Mouse (Mus musculus): Measurements from ENCODE around the gene Olfr1370. TPM values are rescaled to one million over a fixed set of nuclear protein-coding genes. Genes with fewer than 3 reads are reported as not detected.
A peak's percentile ranks its signal among the peaks of the same experiment; 100 is the strongest.

Gene Olfr1370
- polyA plus RNA-seq, 1 experiment: not detected

GRCm38 (mm10) chr13:21040589-21041199 lies 34.1 kb downstream of the Olfr1370 start:
- 97% methylated on average over 2 of the region's 2 CpGs for WGBS
- no peak for TF ChIP-seq POLR2A (IDR thresholded peaks at IDR 0.05; ENCODE audit: low read depth, low read length)
- no peak for TF ChIP-seq CTCF (conservative IDR thresholded peaks at IDR 0.05; ENCODE audit: insufficient read depth, insufficient read length, low read depth, low read length)
- no peaks in the 10 kb centered on the region for H3K27me3 ChIP-seq (replicated peaks; ENCODE audit: control insufficient read depth, insufficient read depth, low read length)
- H3K4me3 ChIP-seq (ENCODE audit: insufficient read depth, low read depth, low read length): no peak overlapping the region
- DNase-seq: no peak
- H3K27ac ChIP-seq (ENCODE audit: insufficient read depth, low read depth, low read length): no peak overlapping the region
- H3K4me1 ChIP-seq (ENCODE audit: control insufficient read depth, insufficient read depth, low read length): no peaks in the 10 kb centered on the region
- no peaks in the 10 kb centered on the region for H3K36me3 ChIP-seq (ENCODE audit: control insufficient read depth, insufficient read depth, low read length)

GRCm38 (mm10) chr13:21035981-21036380 lies 38.8 kb downstream of the Olfr1370 start:
- H3K36me3 ChIP-seq (ENCODE audit: control insufficient read depth, insufficient read depth, low read length): no peaks in the 10 kb centered on the region
- no peak overlapping the region for H3K4me3 ChIP-seq (ENCODE audit: insufficient read depth, low read depth, low read length)
- TF ChIP-seq POLR2A (IDR thresholded peaks at IDR 0.05; ENCODE audit: low read depth, low read length) (no peak), CTCF (conservative IDR thresholded peaks at IDR 0.05; ENCODE audit: insufficient read depth, insufficient read length, low read depth, low read length) (no peak)
- no peaks in the 10 kb centered on the region for H3K4me1 ChIP-seq (ENCODE audit: control insufficient read depth, insufficient read depth, low read length)
- no peaks in the 10 kb centered on the region for H3K27me3 ChIP-seq (replicated peaks; ENCODE audit: control insufficient read depth, insufficient read depth, low read length)
- H3K27ac ChIP-seq (ENCODE audit: insufficient read depth, low read depth, low read length): no peak overlapping the region
- no peak for DNase-seq

GRCm38 (mm10) chr13:21035011-21035410 lies 39.7 kb downstream of the Olfr1370 start:
- no peak overlapping the region for H3K4me3 ChIP-seq (ENCODE audit: insufficient read depth, low read depth, low read length)
- no peaks in the 10 kb centered on the region for H3K36me3 ChIP-seq (ENCODE audit: control insufficient read depth, insufficient read depth, low read length)
- DNase-seq: no peak
- H3K4me1 ChIP-seq (ENCODE audit: control insufficient read depth, insufficient read depth, low read length): no peaks in the 10 kb centered on the region
- WGBS: 76% methylated on average over 3 of the region's 3 CpGs
- no peaks in the 10 kb centered on the region for H3K27me3 ChIP-seq (replicated peaks; ENCODE audit: control insufficient read depth, insufficient read depth, low read length)
- no peak overlapping the region for H3K27ac ChIP-seq (ENCODE audit: insufficient read depth, low read depth, low read length)
- no peak for TF ChIP-seq CTCF (conservative IDR thresholded peaks at IDR 0.05; ENCODE audit: insufficient read depth, insufficient read length, low read depth, low read length)
- TF ChIP-seq POLR2A (IDR thresholded peaks at IDR 0.05; ENCODE audit: low read depth, low read length): no peak

- Histone ChIP-seq H3K4me3 (ENCODE audit: insufficient read depth, low read depth, low read length) (no peak overlapping the region), H3K27ac (ENCODE audit: insufficient read depth, low read depth, low read length) (no peak overlapping the region), H3K27me3 (replicated peaks; ENCODE audit: control insufficient read depth, insufficient read depth, low read length) (no peaks in the 10 kb centered on the region), H3K4me1 (ENCODE audit: control insufficient read depth, insufficient read depth, low read length) (no peaks in the 10 kb centered on the region), H3K36me3 (ENCODE audit: control insufficient read depth, insufficient read depth, low read length) (no peaks in the 10 kb centered on the region)
- DNase-seq: no peak
- TF ChIP-seq CTCF (conservative IDR thresholded peaks at IDR 0.05; ENCODE audit: insufficient read depth, insufficient read length, low read depth, low read length) (peak; percentile 18; the same call in 1 of the 2 replicates), POLR2A (IDR thresholded peaks at IDR 0.05; ENCODE audit: low read depth, low read length) (no peak)
- 69% methylated on average over 3 of the region's 3 CpGs for WGBS
These were observed 41.6 kb downstream of the Olfr1370 start for GRCm38 (mm10) chr13:21033176-21033575.

GRCm38 (mm10) chr13:21024831-21025230 lies 49.9 kb downstream of the Olfr1370 start:
- Histone ChIP-seq H3K36me3 (ENCODE audit: control insufficient read depth, insufficient read depth, low read length) (no peaks in the 10 kb centered on the region), H3K27me3 (replicated peaks; ENCODE audit: control insufficient read depth, insufficient read depth, low read length) (no peaks in the 10 kb centered on the region), H3K4me1 (ENCODE audit: control insufficient read depth, insufficient read depth, low read length) (no peaks in the 10 kb centered on the region), H3K4me3 (ENCODE audit: insufficient read depth, low read depth, low read length) (no peak overlapping the region), H3K27ac (ENCODE audit: insufficient read depth, low read depth, low read length) (no peak overlapping the region)
- 75% methylated on average over 5 of the region's 5 CpGs for WGBS
- TF ChIP-seq CTCF (conservative IDR thresholded peaks at IDR 0.05; ENCODE audit: insufficient read depth, insufficient read length, low read depth, low read length) (no peak), POLR2A (IDR thresholded peaks at IDR 0.05; ENCODE audit: low read depth, low read length) (no peak)
- DNase-seq: no peak

Other genes with a start within 250 kb of the Olfr1370 start
- gene Olfr1369-ps1, start 36.5 kb upstream of the Olfr1370 start, polyA plus RNA-seq (2012; rRNA removed): not detected in 2 replicates
- gene Olfr263, start 54.7 kb upstream of the Olfr1370 start, polyA plus RNA-seq (2012; rRNA removed): not detected in 2 replicates
- not detected in 2 replicates for gene Olfr1368, start 70.9 kb upstream of the Olfr1370 start, polyA plus RNA-seq (2012; rRNA removed)
- gene Trim27, start 104.5 kb upstream of the Olfr1370 start, polyA plus RNA-seq (2012; rRNA removed): 29.9 and 30.2 TPM in 2 replicates
- not detected in 2 replicates for gene Gpx5, start 217.8 kb upstream of the Olfr1370 start, polyA plus RNA-seq (2012; rRNA removed)
- 24.6 and 28.9 TPM in 2 replicates for gene Gpx6, start 237.2 kb upstream of the Olfr1370 start, polyA plus RNA-seq (2012; rRNA removed)